Mouse (Mus musculus) T-helper 2 cell (primary cell): ENCODE data around the gene Hoxd4.

Experiments used
- in situ Hi-C: fragments of 300-600 bp; cut with MboI, MseI; formaldehyde crosslinking; loops from one replicate; pipeline ENCODE4 v1.15.1; 2025; ENCODE audit warnings: high pct_unique_total_duplicates

Gene Hoxd4

GRCm38 (mm10) chr2:74738623-74739475 is 27.1 kb downstream of the Hoxd4 start:
- in situ Hi-C loops, result no loop called here

DNA sequence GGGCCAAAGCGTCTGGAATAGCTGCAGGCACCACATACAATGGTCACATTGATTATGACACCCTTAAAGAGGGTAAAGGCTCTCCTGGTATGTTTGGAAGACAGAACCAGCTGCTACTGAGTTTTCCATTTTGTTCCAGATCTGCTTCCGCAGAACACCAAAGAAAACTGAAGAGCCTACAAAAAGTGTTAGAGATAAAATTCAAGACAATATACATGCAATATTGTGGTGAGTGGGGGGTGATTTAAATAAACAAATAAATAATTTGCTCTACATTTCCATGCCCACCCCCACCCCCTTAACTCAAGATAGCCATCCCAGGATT is 27.7 kb downstream of the Hoxd4 start:
- in situ Hi-C loops, result no loop called here

- in situ Hi-C loops, result loop anchor here (5.0 kb wide), 1 partner anchor 87 kb away; the partner anchor contains the start of gene Mtx2
These were observed 28.1 kb downstream of the Hoxd4 start for GRCm38 (mm10) chr2:74739869-74740268.

DNA sequence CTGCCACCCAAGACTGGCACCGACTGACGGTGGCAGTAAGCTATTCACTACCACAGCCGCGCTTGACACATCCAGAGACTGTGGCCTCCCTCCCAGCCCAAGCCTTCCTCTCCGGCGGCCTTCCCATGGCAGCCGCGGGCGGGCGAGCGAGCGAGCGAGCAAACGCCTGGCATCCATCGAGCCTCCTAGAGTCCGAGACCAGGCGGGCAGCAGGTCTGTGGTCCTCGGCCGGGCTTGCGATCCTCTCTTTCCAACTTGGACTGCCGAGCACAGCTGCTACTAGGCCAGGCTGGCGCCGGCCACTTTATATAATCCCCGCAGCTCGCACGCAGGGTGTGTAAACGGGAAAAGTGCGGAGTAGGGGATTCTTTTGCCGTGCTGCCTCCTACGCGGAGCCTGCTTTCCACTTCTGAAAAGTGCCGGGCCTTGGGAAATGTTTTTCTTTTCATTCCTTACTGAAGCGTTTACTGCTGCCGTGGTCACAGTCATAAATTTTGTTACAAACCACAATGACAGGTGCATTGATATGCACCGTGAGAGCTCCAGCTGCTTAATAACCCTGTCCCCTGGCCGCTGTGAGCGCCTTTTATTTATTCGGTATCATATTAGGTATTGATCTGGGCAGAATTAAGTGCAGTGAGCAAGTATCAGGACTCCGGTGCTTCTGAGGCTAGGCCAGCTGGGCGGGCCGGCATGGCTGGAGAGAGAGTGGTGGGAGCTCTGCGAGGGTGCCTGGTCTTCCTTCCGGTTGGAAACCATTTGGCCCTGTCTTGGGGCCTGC is 28.8 kb downstream of the Hoxd4 start:
- in situ Hi-C loops, result loop anchor here (5.0 kb wide), 1 partner anchor 87 kb away; the partner anchor contains the start of gene Mtx2

DNA sequence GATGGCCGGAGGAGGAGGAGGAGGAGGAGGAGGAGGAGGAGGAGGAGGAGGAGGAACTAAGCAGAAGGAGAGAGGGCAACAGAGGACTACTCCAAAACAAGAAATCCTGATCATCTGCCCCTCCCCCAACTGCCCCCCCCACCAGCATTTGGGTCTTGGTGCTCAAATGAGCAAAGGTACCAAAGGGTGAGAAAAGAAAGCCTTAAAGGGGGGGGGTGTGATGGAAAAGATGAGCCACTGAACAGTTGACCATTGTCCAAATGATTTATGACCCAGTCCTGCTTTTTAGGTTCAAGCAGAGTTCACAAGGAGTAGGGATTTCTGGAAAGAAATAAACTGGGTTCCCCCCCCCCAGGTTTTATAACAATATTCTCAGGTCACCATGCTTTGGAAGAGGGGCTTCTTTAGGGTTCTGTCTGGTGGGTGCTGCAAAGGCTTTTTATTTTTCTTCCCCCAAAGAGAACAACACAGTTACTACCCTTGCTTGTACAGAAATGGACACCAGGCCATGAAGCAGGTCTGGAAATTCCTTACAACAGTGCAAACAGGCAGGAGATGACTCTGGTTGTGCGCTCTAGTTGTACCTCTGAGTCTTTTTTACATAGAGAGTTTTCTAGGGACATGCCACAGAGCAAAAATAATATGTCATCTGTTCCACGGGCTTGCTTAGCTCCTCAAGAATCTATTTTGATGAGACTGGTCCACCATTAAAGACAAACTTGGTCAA is 29.7 kb downstream of the Hoxd4 start:
- in situ Hi-C loops, result loop anchor here (5.0 kb wide), 1 partner anchor 86 kb away; the partner anchor contains the start of gene Mtx2

GRCm38 (mm10) chr2:74741979-74742277 is 30.2 kb downstream of the Hoxd4 start:
- in situ Hi-C loops, result loop anchor here (5.0 kb wide), 1 partner anchor 85 kb away; the partner anchor contains the start of gene Mtx2

DNA sequence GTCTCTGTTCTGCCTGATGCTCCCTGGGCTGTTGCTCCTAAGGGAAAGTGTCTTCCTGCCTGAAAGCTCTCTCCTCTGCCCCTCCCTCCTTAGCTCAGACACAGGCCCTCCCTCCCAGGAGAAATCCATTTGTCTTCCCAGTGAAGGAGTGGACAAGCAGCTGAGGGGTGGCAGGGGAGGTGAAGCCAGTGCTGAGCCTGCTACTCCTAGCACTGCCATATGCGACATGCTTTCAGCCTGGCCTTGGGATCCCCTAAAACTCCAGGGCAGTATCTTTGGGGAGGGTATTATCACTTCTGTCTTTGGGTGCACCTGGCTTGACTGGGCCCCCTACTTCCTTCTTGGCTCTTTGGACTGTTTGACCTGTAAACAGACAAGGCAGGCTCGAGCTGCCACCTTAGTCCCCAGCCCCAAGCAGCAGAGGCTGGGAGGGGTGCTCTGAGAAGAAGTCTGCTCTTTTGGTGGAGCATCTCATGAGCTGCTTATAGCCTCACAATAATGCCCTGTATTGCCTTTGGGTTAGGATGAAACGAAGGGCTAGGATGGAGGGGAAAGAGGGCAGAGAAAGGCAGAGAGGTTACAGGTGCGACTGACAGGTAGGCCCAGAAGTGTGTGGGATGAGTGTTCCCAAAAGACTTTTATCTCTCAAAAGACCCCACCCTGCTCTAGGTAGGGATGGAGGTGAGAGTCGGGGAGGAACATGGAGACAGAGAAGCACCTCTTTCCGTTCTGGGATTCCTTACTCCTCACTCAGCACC is 34.0 kb downstream of the Hoxd4 start:
- in situ Hi-C loops, result loop anchor here (5.0 kb wide), 1 partner anchor 53 kb away; the partner anchor contains the start of gene Hoxd10

- in situ Hi-C loops, result loop anchor here (5.0 kb wide), 1 partner anchor 54 kb away; the partner anchor contains the start of gene Hoxd10
These were observed 34.7 kb downstream of the Hoxd4 start for GRCm38 (mm10) chr2:74746298-74746921.

DNA sequence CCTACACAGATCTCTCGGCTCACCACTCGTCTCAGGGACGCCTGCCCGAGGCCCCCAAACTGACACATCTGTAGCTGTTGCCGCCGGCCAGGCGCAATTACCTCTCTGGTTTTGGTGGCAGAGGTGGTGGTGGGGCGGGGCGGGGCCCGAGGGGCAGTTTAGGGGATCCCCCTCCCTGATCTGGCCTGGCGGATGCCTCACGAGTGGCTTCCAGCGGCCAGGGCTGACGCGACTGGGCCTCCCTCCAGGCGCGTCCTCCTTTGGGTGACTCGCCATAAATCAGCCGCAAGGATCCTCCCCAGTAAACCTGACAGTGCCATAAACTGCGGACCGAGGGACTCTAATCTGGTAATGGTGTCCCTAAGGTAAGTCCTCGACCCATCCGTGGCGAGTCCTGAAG is 35.3 kb downstream of the Hoxd4 start:
- in situ Hi-C loops, result loop anchor here (5.0 kb wide), 1 partner anchor 55 kb away; the partner anchor contains the start of gene Hoxd10

DNA sequence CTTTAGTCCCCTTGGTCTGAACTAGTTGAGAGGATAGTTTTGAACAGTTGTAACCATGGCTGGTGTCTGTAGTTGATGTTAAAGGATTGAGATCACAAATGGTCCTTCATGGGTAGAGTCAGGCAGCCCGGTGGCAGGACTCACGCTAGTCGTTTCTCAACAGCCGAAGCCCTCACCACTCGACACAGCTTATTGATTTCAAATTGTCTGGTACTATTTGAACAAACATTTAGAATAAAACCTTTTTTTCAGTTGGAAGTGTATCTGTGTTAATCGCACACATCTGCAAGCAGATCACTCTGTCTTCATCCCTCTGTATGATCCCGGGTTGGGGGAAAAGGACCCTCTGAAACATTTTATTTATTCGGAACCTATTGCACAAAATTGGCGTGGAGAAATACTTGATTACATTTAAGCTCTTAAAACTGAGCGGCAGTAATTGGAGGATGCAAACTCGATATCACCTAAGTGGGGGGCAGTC is 36.0 kb downstream of the Hoxd4 start:
- in situ Hi-C loops, result loop anchor here (5.0 kb wide), 1 partner anchor 55 kb away; the partner anchor contains the start of gene Hoxd10

DNA sequence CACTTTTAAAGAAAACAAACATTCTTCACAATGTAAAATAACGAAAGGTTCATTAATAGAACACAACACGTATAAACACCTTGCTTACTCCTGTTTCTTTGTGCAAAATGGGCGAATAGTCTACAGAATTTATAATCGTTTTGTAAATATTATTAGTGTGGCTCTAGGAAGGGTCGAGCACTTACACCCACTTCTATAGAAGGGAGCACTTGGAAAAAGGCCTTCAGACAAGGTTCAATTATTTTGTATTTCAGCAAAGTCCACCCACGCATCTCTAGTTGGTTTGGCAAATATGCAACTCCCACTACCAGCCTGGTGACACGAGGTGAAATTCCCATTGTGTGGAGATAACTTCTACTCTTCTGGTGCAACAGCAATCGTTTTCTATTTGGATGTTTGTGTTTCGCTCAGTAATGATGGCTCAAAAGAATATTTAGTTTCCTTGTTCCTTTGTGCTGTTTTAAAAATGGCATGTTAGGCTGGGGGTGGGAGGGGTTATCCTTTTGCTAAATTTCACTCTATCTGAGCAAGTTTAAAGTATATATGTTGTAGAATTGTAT is 36.8 kb downstream of the Hoxd4 start:
- in situ Hi-C loops, result loop anchor here (5.0 kb wide), 1 partner anchor 56 kb away; the partner anchor contains the start of gene Hoxd10

GRCm38 (mm10) chr2:74749337-74750121 is 37.8 kb downstream of the Hoxd4 start:
- in situ Hi-C loops, result loop anchor here (5.0 kb wide), 1 partner anchor 57 kb away; the partner anchor contains the start of gene Hoxd10

DNA sequence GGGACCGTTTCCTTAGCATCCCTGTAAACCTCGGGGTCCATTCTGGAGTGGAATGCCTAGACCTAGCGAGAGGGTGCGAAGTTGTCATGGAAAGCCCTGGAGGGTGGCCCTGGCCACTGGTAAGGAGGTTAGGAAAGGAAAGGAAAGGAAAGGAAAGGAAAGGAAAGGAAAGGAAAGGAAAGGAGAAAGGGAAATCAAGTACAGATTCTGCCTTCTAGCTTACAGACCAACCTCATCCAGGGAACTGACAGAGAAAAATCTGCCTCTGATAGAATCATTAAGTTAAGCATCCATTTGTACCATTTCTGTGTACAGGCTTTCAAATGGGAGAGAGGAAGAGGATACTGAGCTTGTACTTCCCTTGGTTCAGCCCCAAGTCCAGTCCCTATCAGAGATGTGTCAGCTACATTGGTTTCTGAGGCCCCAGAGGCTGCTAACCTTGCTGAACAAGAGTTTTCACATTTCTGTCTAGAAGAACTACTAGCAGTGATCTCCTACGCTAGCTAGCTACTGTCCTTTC is 39.1 kb downstream of the Hoxd4 start:
- in situ Hi-C loops, result no loop called here

GRCm38 (mm10) chr2:74751861-74752260 is 40.1 kb downstream of the Hoxd4 start:
- in situ Hi-C loops, result no loop called here

GRCm38 (mm10) chr2:74752431-74753174 is 40.9 kb downstream of the Hoxd4 start:
- in situ Hi-C loops, result no loop called here

- in situ Hi-C loops, result no loop called here
These were observed 41.4 kb downstream of the Hoxd4 start for GRCm38 (mm10) chr2:74753175-74753523.

DNA sequence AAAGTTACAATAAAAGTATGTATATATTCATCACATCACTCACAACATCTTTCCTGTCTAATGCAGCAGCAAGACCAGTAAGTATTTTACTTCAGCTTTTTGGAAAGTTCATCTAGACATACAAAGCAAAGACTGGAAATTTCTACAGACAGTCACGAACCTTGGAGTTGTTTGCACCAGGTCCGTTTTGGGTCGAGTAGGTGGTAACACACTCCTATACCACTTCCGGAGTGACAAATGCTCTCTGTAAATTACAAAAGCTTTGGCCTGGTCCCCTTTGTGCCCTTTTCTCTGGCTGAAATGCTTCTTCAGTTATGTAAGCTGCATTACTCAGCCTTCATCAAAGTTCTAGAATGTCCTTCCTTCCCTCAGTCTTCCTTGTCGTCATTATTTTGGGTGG is 42.0 kb downstream of the Hoxd4 start:
- in situ Hi-C loops, result no loop called here

DNA sequence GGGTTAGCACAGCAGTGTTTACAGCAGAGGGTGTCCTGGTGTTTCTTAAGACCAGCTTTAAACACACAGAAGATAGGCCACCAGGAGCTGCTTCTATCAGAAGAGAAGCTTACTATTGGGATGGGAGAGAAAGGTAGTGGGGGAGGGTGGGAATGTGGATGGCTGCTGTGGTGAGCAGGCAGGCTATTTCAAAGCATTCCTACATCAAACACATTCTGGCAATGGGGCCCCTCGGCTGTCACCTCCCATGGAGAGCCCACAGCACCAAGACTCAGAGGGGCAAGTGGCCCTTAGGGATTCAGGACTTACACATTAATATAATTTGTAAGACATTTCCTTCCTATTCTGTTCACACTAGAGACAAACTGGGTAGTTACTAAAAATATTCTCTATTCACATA is 48.4 kb downstream of the Hoxd4 start:
- in situ Hi-C loops, result no loop called here
